Comparison of ENCODE assay signal across 8 mouse cellular contexts in genomic region chr10:79554330-79555237, GRCm38 (mm10). TPM values are rescaled to one million over a fixed set of nuclear protein-coding genes. Genes with fewer than 3 reads are reported as not detected.
DNase-seq lines count a peak whose midpoint lies in the region; ATAC-seq and TF ChIP-seq lines count a peak whose summit lies in the region.

Gene Mier2 (minus strand): TSS chr10:79555199.

- peak within 1 kb of the TSS; percentile 93 for H3K9ac ChIP-seq in forebrain, embryonic 13.5 days
- peak within 1 kb of the TSS; percentile 82 for H3K9ac ChIP-seq in heart, postnatal 0 days (replicated peaks; ENCODE audit: low read depth, low read length)
- H3K9ac ChIP-seq in liver, postnatal 0 days (replicated peaks) = peak within 1 kb of the TSS; percentile 81
- H3K9ac ChIP-seq in neural tube, embryonic 14.5 days (replicated peaks; ENCODE audit: low read depth, low read length) = peak within 1 kb of the TSS; percentile 89

- H3K4me2 ChIP-seq in forebrain, embryonic 13.5 days = peak within 1 kb of the TSS; percentile 75
- peak within 1 kb of the TSS; percentile 98 for H3K4me2 ChIP-seq in heart, postnatal 0 days (ENCODE audit: low read depth, low read length)
- H3K4me2 ChIP-seq in liver, postnatal 0 days (ENCODE audit: low read depth, low read length) = peak within 1 kb of the TSS; percentile 85
- H3K4me2 ChIP-seq in neural tube, embryonic 14.5 days (ENCODE audit: low read depth, low read length) = peak within 1 kb of the TSS; percentile 85

- no peak for TF ChIP-seq EP300 in heart, postnatal 0 days (IDR thresholded peaks at IDR 0.05; ENCODE audit: low read depth)
- TF ChIP-seq EP300 in liver, postnatal 0 days (IDR thresholded peaks at IDR 0.05; ENCODE audit: low read depth) = no peak

- H3K9me3 ChIP-seq in forebrain, embryonic 13.5 days (replicated peaks) = no peaks in the 10 kb centered on the region
- H3K9me3 ChIP-seq in heart, postnatal 0 days (replicated peaks; ENCODE audit: control insufficient read depth, low read length) = no peaks in the 10 kb centered on the region
- no peaks in the 10 kb centered on the region for H3K9me3 ChIP-seq in liver, postnatal 0 days (ENCODE audit: low read length)
- H3K9me3 ChIP-seq in neural tube, embryonic 14.5 days (ENCODE audit: control insufficient read depth, low read length) = no peaks in the 10 kb centered on the region

- peak within 1 kb of the TSS; percentile 94 for H3K4me3 ChIP-seq in forebrain, embryonic 13.5 days
- peak within 1 kb of the TSS; percentile 94 for H3K4me3 ChIP-seq in heart, postnatal 0 days (ENCODE audit: low read depth, low read length)
- H3K4me3 ChIP-seq in liver, postnatal 0 days (ENCODE audit: low read depth, low read length) = peak within 1 kb of the TSS; percentile 73
- peak within 1 kb of the TSS; percentile 83 for H3K4me3 ChIP-seq in neural tube, embryonic 14.5 days (ENCODE audit: low read depth, low read length)
- H3K4me3 ChIP-seq in testis, adult 2 months (ENCODE audit: control insufficient read depth, low read depth, low read length) = peak within 1 kb of the TSS; percentile 94

- WGBS in forebrain, embryonic 13.5 days = under 1% methylated on average over 89 of the region's 108 CpGs
- 1% methylated on average over 58 of the region's 108 CpGs for WGBS in heart, postnatal 0 days
- under 1% methylated on average over 81 of the region's 108 CpGs for WGBS in liver, postnatal 0 days (ENCODE audit: insufficient replicate concordance)
- 1% methylated on average over 78 of the region's 108 CpGs for WGBS in neural tube, embryonic 14.5 days

- H3K27ac ChIP-seq in forebrain, embryonic 13.5 days = peak within 1 kb of the TSS; percentile 35; the same call in 1 of the 2 replicates
- 0 out of 2 replicates have a peak within 1 kb of the TSS, but pooled peaks have one; percentile 14 for H3K27ac ChIP-seq in heart, postnatal 0 days (ENCODE audit: low read depth)
- peak within 1 kb of the TSS; percentile 55; the same call in 1 of the 2 replicates for H3K27ac ChIP-seq in liver, postnatal 0 days (ENCODE audit: low read depth)
- H3K27ac ChIP-seq in neural tube, embryonic 14.5 days (ENCODE audit: low read depth, low read length) = peak within 1 kb of the TSS; percentile 55; the same call in 1 of the 2 replicates
- peak within 1 kb of the TSS; percentile 77 for H3K27ac ChIP-seq in testis, adult 2 months (ENCODE audit: control insufficient read depth, insufficient read depth, low read depth, low read length)

- ATAC-seq in forebrain, embryonic 13.5 days = peak; percentile 89
- ATAC-seq in heart, postnatal 0 days (ENCODE audit: insufficient read depth, low read depth) = peak; percentile 75
- ATAC-seq in liver, postnatal 0 days = peak; percentile 86
- peak; percentile 92 for ATAC-seq in neural tube, embryonic 14.5 days (ENCODE audit: low read depth)

- peaks cover 26% of the 10 kb centered on the region for H3K4me1 ChIP-seq in forebrain, embryonic 13.5 days
- H3K4me1 ChIP-seq in heart, postnatal 0 days (ENCODE audit: control insufficient read depth, insufficient read depth) = peaks cover 14% of the 10 kb centered on the region
- peaks cover 18% of the 10 kb centered on the region for H3K4me1 ChIP-seq in liver, postnatal 0 days (ENCODE audit: insufficient read depth)
- peaks cover 13% of the 10 kb centered on the region for H3K4me1 ChIP-seq in neural tube, embryonic 14.5 days (ENCODE audit: control insufficient read depth, insufficient read depth, low read length)
- peaks cover 24% of the 10 kb centered on the region for H3K4me1 ChIP-seq in testis, adult 2 months (ENCODE audit: control insufficient read depth, insufficient read depth, low read length)

- peaks cover 12% of the 10 kb centered on the region for H3K36me3 ChIP-seq in forebrain, embryonic 13.5 days (ENCODE audit: poor library complexity, severe bottlenecking)
- H3K36me3 ChIP-seq in heart, postnatal 0 days (replicated peaks; ENCODE audit: control insufficient read depth, insufficient read depth, low read length) = peaks cover 11% of the 10 kb centered on the region
- peaks cover 3% of the 10 kb centered on the region for H3K36me3 ChIP-seq in liver, postnatal 0 days (replicated peaks; ENCODE audit: insufficient read depth, low read length)
- peaks cover 9% of the 10 kb centered on the region; the same call in 1 of the 2 replicates for H3K36me3 ChIP-seq in neural tube, embryonic 14.5 days (ENCODE audit: control insufficient read depth, insufficient read depth, low read length)
- no peaks in the 10 kb centered on the region for H3K36me3 ChIP-seq in testis, adult 2 months (ENCODE audit: control insufficient read depth, insufficient read depth, low read length)

- TF ChIP-seq POLR2A in testis, adult 2 months (IDR thresholded peaks at IDR 0.05; ENCODE audit: control insufficient read depth, low read depth, low read length) = no peak

- no peaks in the 10 kb centered on the region for H3K27me3 ChIP-seq in forebrain, embryonic 13.5 days
- no peaks in the 10 kb centered on the region for H3K27me3 ChIP-seq in heart, postnatal 0 days (ENCODE audit: control insufficient read depth, insufficient read depth, low read length)
- H3K27me3 ChIP-seq in liver, postnatal 0 days (ENCODE audit: insufficient read depth, low read length) = no peaks in the 10 kb centered on the region
- H3K27me3 ChIP-seq in neural tube, embryonic 14.5 days (ENCODE audit: control insufficient read depth, insufficient read depth, low read length) = no peaks in the 10 kb centered on the region
- H3K27me3 ChIP-seq in testis, adult 2 months (ENCODE audit: control insufficient read depth, insufficient read depth, low read length) = no peaks in the 10 kb centered on the region

- DNase-seq in CD8-positive naive resting alpha-beta T cell, adult 2 months (ENCODE audit: low read depth in 2 of 2, low spot score in 2 of 2) = peak; percentile 62 to 63
- peak; percentile 24 for DNase-seq in c-Kit-negative CD71-positive TER-119-positive erythroid progenitor cells, embryonic 14.5 days (ENCODE audit: low read depth, low spot score)
- DNase-seq in heart, postnatal 0 days (ENCODE audit: low spot score) = peak; percentile 49
- peak; percentile 84 to 91 for DNase-seq in kidney, postnatal 4 days
- peak; percentile 80 for DNase-seq in liver, postnatal 0 days

- TF ChIP-seq CTCF in heart, postnatal 0 days (IDR thresholded peaks at IDR 0.05; ENCODE audit: low read depth) = no peak
- no peak for TF ChIP-seq CTCF in liver, postnatal 0 days (IDR thresholded peaks at IDR 0.05; ENCODE audit: low read depth)
- no peak for TF ChIP-seq CTCF in testis, adult 2 months (IDR thresholded peaks at IDR 0.05; ENCODE audit: control insufficient read depth, insufficient read depth, insufficient replicate concordance, low read depth, low read length)

RNA-seq across cellular contexts. Expression of gene Mier2, which starts in this region (rescaled TPM):
- polyA plus RNA-seq in forebrain, embryonic 13.5 days (2015; fragmentation: Nextera tagmentation; extraction: Ambion mirVana) = 53.9 and 60.2 TPM in 2 replicates
- 32.7 and 47.8 TPM in 2 replicates for total RNA-seq in heart, postnatal 0 days (2014; rRNA removed; ENCODE audit: low replicate concordance)
- 11.8 and 12.0 TPM in 2 replicates for polyA plus RNA-seq in heart, postnatal 0 days (2015; fragmentation: Nextera tagmentation; extraction: Ambion mirVana)
- polyA plus RNA-seq in liver, postnatal 0 days (2015; fragmentation: Nextera tagmentation; extraction: Ambion mirVana) = 8.6 and 9.0 TPM in 2 replicates
- polyA plus RNA-seq in neural tube, embryonic 14.5 days (2014; fragmentation: Nextera tagmentation; extraction: Ambion mirVana) = 54.2 and 59.9 TPM in 2 replicates
- polyA plus RNA-seq in testis, adult 2 months (2012; rRNA removed) = 25.1 and 28.0 TPM in 2 replicates

Comparison
In these comparisons a context has a peak if more than half of its experiments do, and no peak if none do; other contexts are left out.
1. Peak in every context shown above with its lines: DNase-seq, ATAC-seq, H3K4me3 ChIP-seq and H3K27ac ChIP-seq.
2. DNase-seq: peak in every context shown above with its lines; median percentile 88 in kidney, postnatal 4 days; 80 in liver, postnatal 0 days; 62 in CD8-positive naive resting alpha-beta T cell, adult 2 months; 49 in heart, postnatal 0 days; 24 in c-Kit-negative CD71-positive TER-119-positive erythroid progenitor cells, embryonic 14.5 days.
3. H3K27ac ChIP-seq: peak in every context shown above with its lines; median percentile 77 in testis, adult 2 months; 55 in liver, postnatal 0 days; 55 in neural tube, embryonic 14.5 days; 35 in forebrain, embryonic 13.5 days; 14 in heart, postnatal 0 days.